Mouse (Mus musculus): Measurements from ENCODE around the gene Myo16.

GRCm38 (mm10) chr8:10499846-10500245 is 346.1 kb downstream of the Myo16 start:
- no peak for TF ChIP-seq USF1 (IDR thresholded peaks at IDR 0.05; ENCODE audit: low read depth, low read length)
- no peak for TF ChIP-seq MAZ (IDR thresholded peaks at IDR 0.05; ENCODE audit: low read depth, low read length)
- TF ChIP-seq CTCF (IDR thresholded peaks at IDR 0.05 in 2 of 3, conservative IDR thresholded peaks at IDR 0.05 in 1 of 3; ENCODE audit: control insufficient read depth in 1 of 3, insufficient read depth in 1 of 3, low read depth in 2 of 3, low read length in 3 of 3, poor library complexity in 1 of 3, severe bottlenecking in 1 of 3) = no peak
- no peak for TF ChIP-seq SMC3 (IDR thresholded peaks at IDR 0.05; ENCODE audit: low read depth, low read length)
- no peak for TF ChIP-seq NRF1 (IDR thresholded peaks at IDR 0.05; ENCODE audit: insufficient read depth, low read depth, low read length, poor library complexity, severe bottlenecking)
- no peak for TF ChIP-seq POLR2AphosphoS5 (IDR thresholded peaks at IDR 0.05; ENCODE audit: borderline replicate concordance, low read depth, low read length)
- TF ChIP-seq TCF12 (IDR thresholded peaks at IDR 0.05; ENCODE audit: low read depth, low read length) = no peak
- no peak for TF ChIP-seq POLR2A (IDR thresholded peaks at IDR 0.05; ENCODE audit: control insufficient read depth in 1 of 2, insufficient read depth in 1 of 2, low read depth in 1 of 2, low read length in 2 of 2, poor library complexity in 1 of 2)
- TF ChIP-seq EP300 (IDR thresholded peaks at IDR 0.05; ENCODE audit: low read depth in 1 of 2, low read length in 2 of 2) = no peak
- TF ChIP-seq MAX (IDR thresholded peaks at IDR 0.05; ENCODE audit: low read length) = no peak
- TF ChIP-seq ETS1 (IDR thresholded peaks at IDR 0.05; ENCODE audit: low read depth, low read length) = no peak
